Mouse (Mus musculus): ENCODE measurements at regions not wholly inside any gene's neighbourhood (a gene's known extent, or its start where the extent isn't known, plus 50 kb on each side); places are given as distances from the start of the nearest gene placed in this dataset.
A peak's percentile ranks its signal among the peaks of the same experiment; 100 is the strongest.

GRCm38 (mm10) chr9:61707875-61708274 is 206.5 kb downstream of the Rplp1 start:
- DNase-seq (ENCODE audit: low read depth, low spot score): no peak

DNA sequence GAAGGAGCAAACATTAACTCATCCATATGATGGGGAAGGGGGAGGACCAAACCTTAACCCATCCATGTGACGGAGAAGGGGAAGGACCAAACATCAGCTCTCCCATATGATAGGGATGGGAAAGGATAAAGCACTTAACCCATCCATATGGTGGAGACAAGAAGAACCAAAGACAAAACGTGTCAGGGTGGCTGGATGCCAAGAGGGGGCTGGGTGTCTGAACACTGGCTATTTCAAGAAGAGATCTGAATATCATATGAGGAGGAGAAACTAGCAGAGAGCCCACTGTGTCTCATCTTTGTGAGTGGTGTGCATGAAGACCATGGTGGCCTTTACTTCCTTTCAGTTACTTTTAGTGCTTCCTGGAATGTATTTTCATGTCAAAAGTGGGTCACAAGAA is 207.0 kb downstream of the Rplp1 start:
- no peak for DNase-seq (ENCODE audit: low read depth, low spot score)

DNA sequence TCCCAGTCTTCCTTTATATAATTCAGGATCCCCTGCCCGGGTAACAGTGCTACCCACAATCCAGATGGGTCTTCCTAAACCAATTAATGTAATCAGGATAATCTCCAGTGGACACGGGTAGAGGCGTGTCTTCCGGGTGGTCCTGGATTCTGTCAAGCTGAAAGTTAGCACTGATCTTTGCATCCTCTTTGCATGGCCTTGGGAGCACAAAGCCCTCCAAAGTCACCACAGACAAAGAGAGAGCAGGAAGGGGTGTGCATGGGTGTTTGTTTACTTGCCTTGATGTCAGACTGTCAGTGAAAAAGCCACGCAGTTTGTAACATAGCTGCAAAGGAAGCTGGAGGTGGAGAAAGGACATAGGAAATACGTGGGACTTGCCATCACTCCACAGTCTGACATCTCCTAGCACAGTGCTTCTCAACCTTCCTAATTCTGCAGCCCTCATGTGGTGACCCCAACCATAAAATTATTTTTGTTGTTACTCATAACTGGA is 208.0 kb downstream of the Rplp1 start:
- DNase-seq (ENCODE audit: low read depth, low spot score): no peak

GRCm38 (mm10) chr9:61705586-61706233 is 208.6 kb downstream of the Rplp1 start:
- no peak for DNase-seq (ENCODE audit: low read depth, low spot score)

GRCm38 (mm10) chr9:61703301-61703700 is 211.0 kb downstream of the Rplp1 start:
- no peak for DNase-seq (ENCODE audit: low read depth, low spot score)

DNA sequence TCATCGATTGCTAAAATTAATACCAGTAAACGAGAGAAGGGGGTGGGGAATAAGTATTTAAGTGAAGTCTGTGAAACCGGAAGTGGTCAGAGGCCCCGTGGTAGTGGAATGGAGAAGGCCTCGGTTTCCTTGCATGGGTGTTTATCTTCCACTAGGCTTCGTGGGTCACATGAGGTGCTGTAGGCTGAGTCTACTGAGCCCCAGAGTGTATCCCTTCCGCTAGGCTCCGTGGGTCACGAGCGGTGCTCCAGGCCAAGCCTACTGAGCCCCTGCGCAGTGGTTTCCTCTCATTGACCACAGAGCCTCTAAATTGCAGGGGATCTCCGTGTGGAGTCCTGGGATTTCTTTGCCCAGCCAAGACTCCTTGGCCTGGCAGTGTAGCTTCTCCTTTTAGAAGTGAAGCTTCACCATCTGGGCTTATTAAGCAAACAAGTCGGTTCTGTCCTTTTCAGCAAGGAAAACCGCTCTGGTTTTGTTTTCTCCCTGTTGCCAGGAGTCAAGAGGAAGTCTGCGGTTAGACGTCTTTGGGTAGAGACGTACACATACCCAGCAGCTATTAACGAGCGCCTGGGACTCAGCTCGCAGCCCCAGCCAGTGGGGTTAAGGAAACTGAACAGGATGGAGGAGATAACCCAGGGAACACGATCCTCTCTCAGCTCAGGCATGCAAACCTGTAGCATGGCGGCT is 211.9 kb downstream of the Rplp1 start:
- no peak for DNase-seq (ENCODE audit: low read depth, low spot score)

DNA sequence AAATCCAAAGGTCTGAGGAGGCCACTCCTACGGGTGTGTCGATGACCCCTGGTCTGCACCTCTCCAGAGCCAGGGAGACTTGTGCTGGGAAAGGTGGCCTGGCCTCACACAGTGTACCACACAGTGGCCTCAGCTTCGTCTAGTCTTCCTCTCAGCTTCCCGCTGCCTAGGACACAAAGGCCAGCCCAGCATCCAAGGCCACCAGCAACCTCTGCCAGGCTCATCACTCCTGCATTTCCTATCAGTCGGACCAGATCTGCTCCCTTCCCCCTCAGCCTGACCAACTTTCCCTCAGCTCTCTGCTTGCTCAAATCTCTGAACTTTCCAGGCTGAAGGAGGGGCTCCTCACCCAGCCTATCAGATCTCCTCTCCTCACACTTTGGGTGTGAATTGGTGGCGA is 213.8 kb downstream of the Rplp1 start:
- DNase-seq (ENCODE audit: low read depth, low spot score): no peak

GRCm38 (mm10) chr9:61699618-61700017 is 214.7 kb downstream of the Rplp1 start:
- no peak for DNase-seq (ENCODE audit: low read depth, low spot score)

DNA sequence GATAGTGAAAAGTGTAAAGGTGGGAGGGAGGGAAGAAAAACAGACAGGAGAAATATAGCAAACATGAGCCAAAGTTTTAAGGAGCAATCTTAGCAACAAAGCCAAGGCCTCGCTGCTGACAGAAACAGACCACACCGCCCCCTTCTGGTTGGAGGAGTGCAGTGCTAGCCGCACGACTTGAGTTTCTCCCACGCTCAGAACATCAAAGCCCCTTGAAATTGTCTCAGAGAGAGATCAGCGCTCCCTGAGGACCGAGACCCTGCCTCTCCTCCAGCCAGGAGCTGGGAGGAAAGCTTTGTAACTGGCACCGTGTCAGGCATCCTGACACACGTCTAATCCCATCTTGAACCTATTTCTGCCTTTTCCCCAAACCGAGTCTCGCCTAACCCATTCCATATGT is 216.4 kb downstream of the Rplp1 start:
- DNase-seq (ENCODE audit: low read depth, low spot score): peak; percentile 81

DNA sequence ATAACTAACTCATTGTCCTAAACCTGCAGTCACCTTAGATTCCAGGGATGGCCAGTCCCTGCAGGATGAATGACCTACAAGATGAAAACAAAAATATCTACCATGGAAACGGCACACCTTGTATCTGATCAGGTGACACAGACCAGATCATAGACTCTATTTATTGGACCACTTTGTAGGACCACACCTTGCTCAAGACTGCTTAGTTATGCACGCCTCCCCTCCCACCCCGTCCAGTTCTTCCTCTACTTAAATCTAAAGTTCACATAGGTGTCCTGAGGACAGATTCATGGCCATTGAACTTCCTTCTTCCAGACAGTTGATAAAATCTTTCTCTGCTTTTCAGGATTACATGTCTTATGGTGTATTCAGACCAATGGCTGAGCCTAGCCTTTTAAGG is 217.5 kb downstream of the Rplp1 start:
- no peak for DNase-seq (ENCODE audit: low read depth, low spot score)

GRCm38 (mm10) chr9:61695821-61696220 is 218.5 kb downstream of the Rplp1 start:
- DNase-seq (ENCODE audit: low read depth, low spot score): no peak

- peak; percentile 21 for DNase-seq (ENCODE audit: low read depth, low spot score)
Measured at GRCm38 (mm10) chr9:61695381-61695791, 219.0 kb downstream of the Rplp1 start.

DNA sequence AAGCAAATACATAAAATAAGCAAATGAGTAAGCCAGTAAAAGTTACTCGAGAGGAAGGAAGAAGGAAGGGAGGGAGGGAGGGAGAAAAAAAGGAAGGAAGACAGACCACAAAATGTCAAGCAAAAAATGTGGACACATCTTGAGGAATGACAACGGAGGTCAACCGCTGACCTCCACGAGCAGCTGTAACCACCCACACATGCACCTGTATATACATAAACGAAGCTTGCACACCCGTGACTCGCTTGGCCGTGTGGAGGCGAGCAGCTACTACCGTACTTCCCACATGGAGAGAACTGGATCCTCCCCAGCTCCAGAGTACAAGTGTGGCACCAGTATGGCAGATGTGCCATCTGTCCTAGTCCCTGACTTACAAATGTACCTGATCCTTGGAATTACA is 220.1 kb downstream of the Rplp1 start:
- DNase-seq (ENCODE audit: low read depth, low spot score): no peak

GRCm38 (mm10) chr9:61690786-61691185 is 223.6 kb downstream of the Rplp1 start:
- DNase-seq (ENCODE audit: low read depth, low spot score): peak; percentile 42

DNA sequence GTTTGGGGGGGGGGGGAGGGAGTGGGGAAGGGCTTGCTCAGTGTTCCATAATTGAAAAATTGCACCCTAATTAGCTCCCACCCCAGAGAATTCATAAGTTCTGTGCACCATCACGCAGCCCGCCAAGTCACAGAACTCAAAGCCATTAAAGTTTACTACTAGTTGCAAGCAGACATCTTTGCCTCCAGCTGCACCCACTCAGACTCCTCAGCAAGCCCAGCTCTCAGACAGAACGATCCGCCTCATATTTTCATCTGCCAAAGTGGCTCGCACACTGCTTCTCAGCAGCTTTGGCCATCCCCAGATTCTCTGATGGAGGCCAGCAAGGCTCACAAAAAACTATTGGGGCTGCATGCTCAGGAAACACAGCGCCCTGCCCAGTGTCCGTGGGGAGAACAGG is 224.4 kb downstream of the Rplp1 start:
- DNase-seq (ENCODE audit: low read depth, low spot score): no peak

DNA sequence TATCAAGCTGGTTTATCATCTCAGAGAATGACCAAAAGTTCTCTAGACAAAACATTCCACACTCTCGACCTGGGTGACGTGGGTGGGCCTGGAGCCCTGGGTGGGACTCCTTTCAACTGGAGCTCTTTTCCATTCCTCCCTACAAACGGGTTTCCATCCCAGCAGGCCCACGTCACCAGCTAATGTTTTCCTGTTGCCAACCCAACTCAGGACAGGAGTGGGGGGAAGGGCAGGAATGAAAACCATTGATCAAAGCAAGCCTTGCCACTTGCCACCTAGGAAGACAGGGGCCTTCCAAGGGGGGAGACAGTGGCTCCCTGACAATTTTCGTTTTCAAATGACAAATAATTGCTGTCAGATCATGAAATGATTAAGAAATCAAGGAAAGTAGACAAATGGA is 224.8 kb downstream of the Rplp1 start:
- no peak for DNase-seq (ENCODE audit: low read depth, low spot score)

DNA sequence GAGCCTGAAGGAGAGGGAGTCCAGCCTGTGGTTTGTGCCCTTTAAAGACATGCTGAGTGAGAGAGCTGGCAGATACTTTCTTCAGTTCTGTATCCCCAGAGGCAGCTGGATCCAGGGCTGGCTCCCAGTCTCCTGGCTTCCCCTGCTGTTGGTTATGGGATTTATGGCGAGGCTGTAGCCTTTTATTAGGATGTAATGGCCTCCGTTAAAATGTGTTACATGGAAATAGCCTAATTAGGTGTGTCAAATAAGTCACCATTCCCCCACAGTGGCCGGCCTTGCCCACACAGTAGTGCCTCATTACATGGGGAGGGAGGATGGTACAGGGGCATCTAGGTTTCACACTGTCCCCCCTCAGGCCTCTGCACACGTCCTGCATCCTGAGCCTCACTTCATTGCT is 230.8 kb downstream of the Rplp1 start:
- no peak for DNase-seq (ENCODE audit: low read depth, low spot score)

GRCm38 (mm10) chr9:61682744-61683259 is 231.5 kb downstream of the Rplp1 start:
- DNase-seq (ENCODE audit: low read depth, low spot score): no peak

DNA sequence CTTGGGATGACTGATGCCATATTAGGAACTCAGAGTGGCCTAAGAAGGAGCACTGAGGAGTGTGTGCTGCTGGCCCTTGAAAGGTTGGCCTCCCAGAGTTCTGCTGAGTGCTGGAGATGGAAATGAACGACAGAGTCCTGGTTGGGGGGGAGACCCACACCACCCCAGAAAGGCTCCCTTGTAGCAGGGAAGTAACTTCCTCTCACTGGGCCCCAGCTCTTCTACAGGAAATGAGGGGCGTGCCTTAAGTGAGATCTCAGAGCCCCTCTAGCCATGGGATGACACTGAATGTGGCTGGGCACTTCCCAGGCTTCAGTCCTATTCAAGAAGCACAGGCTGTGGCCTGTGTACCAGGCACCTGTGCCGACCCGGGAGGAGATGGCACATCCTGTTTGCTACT is 232.0 kb downstream of the Rplp1 start:
- DNase-seq (ENCODE audit: low read depth, low spot score): no peak

DNA sequence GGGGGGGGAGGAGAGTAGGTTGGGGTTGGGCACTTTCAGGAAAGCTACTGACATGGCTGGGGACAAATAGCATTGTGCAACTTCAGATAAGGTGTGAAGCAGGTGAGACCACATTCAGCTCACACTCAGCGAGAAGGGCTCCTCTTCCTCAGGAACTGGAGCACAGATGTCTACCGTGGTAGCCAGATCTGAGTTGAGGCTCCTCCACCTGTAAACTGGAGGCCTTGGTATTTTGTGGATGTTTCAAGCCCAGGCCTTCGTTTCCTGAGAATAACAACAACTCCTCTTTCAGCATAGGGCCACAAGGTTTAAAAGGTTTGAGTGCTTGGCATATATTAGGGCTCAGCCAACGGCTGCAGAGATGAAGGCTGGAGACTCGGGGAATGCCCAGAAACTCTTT is 232.9 kb downstream of the Rplp1 start:
- DNase-seq (ENCODE audit: low read depth, low spot score): no peak

GRCm38 (mm10) chr9:61680911-61681311 is 233.4 kb downstream of the Rplp1 start:
- no peak for DNase-seq (ENCODE audit: low read depth, low spot score)

DNA sequence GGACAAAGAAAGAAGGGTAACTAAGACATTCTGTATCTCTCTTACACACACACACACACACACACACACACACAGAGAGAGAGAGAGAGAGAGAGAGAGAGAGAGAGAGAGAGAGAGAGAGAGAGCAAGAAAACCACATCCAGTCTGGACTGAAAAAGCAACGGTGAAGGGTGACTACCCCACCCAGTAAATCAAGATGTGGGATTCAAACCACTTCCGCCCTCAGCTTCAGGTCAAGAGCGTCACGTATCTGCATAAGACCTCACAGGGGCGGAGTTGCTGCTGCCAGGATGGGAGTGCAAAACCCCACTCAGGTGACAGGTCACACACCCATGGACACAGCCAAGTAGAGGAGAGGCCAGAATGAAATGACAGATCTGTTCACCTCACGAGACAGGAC is 234.7 kb downstream of the Rplp1 start:
- DNase-seq (ENCODE audit: low read depth, low spot score): no peak

GRCm38 (mm10) chr9:61677603-61678002 is 236.7 kb downstream of the Rplp1 start:
- no peak for DNase-seq (ENCODE audit: low read depth, low spot score)

Data from ES-CJ7 (cell line).